Mouse (Mus musculus): ENCODE data around the gene Zfp445. TPM values are rescaled to one million over a fixed set of nuclear protein-coding genes. Genes with fewer than 3 reads are reported as not detected.
"Not testable (repeated sequence)": the region's sequence is repeated elsewhere in the genome, so short reads cannot be mapped to it uniquely, and the experiment has no call there.

The Zfp445 gene
- total RNA-seq (2021), result 100 to 1,000 TPM; 167 to 177 TPM
- long read RNA-seq, experiment 1, partial matches to known transcripts, result 0 of 47 reads
- long read RNA-seq, experiment 1, other reads (novel, unspliced or antisense), result 45 of 47 reads
- long read RNA-seq, experiment 2, partial matches to known transcripts, result 1 of 18 reads
- long read RNA-seq, experiment 2, other reads (novel, unspliced or antisense), result 17 of 18 reads

DNA sequence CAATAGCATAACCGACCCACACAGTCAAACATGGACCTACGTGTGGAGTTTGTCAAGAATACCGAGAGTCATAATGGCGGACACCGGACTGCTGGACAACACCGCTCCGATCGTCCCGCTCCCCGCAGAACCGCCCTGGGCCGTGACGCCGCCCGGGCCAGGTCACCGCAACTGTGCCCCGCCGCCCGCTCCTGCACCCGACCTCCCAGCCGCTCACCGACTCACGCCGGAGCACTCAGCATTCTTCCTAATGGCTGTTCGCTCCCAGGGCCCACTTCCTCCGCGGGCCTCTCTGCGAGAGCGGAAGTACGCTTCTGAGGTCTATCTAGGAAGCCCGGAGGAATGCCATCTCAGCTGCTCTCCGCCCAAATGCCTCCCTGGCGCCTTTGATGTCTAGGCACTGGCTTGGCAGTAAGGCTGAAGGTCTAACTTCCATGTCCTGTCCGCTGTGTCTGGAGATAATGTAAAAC is at the start of gene Zfp445:
Zfp445 (minus strand) TSS at position 310 of the 470 bp plus-strand sequence.
- peak; percentile 74 to 78 for DNase-seq (ENCODE audit: low spot score in 2 of 2)

DNA sequence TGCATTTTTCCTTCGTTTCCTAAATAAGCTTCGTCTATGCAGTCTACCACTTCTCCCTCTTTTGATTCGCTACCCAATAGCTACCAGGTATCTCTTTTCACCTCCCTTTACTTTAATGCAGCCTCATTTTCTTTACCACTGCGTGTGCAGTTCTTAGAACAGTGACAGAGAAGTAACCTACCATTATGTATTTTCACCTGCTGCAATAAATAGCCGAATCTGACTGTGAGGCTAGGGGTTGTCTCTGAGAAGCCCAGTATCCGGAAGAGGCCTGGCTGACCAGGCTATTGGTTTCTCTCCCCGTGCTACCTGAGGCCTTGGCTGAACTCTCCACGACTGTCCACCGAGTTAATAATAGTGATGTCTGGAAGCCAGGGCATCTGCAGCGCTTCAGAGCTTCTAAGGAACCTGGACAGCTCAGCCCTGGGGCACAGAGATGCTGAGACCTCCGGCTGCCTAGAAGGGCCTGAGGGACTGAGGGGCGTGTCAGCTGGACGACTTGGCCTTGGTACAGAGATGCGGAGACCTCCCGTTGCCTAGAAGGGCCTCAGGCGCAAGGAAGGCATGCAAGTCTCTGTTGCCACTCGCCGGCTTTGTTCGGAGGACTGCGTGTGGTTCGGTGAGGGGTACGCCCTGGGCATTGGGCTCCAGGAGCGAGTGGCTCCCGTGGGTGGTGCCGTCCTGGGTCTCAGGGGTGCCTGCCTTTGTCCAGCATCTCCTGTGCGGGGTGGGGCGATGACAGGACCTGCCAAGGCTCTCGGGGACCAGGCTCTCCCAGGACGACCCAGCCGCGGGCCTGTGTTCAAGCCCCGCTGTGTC is 37.1 kb upstream of the Zfp445 start:
- DNase-seq (ENCODE audit: low spot score in 2 of 2), result peak; percentile 28 to 29

DNA sequence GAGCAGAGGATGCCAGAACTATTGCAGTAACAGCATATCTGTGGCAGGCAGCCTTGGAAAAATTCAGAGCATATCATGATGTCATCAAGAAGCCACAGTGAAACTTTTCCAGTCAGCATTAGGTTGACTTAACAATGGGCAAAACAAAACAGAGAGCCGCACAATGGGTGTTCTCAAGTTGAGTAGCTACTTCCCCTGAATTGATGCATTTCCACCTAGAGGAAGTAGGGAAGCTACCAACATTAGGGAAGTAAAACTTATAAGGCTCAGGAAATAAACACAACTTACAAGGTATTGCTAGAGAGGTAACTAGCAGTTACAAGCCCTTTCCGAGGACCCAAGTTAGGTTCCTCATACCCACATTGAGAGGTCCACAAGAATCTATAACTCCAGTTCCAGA is 35.2 kb upstream of the Zfp445 start:
- no peak for DNase-seq (ENCODE audit: low spot score in 2 of 2)

DNA sequence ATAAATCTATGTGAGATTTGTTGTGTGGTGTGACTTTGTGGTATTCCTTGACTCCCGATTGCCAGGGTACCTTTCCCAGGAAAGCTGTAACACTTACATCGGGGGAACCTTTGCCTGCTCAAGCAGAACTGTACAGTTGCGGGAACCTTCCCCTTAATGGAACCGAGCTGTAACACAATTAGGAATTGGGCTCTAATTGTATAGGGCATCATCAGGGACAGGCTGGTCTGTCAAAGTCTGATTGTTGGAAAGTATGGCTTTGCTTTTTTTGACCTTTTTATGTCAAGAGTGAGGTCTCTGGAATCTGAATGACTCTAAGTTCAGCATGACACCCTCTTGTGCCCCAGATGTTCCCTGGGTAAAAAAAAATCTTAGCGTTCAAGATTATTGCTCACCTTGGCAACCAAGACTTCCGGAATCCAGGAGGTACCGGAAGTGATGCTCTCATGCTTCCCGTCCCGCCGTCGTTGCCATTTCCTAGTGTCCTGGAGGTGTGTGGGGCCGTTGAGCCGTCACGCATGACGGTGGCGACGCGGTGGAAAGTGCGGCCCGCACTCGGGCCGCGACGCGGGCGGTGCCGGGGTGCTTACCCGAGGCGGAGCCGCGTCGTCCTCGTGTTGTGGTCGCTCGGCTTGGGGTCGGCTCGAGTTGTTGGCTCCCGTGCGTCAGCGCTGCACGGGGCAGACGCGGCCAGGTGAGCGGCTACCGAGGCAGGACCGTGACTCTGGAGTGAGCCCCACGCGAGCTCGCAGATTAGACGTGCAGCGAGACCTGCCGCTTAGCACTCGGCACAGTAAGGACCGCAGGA is 20.8 kb upstream of the Zfp445 start:
- peak; percentile 55 to 65 for DNase-seq (ENCODE audit: low spot score in 2 of 2)

DNA sequence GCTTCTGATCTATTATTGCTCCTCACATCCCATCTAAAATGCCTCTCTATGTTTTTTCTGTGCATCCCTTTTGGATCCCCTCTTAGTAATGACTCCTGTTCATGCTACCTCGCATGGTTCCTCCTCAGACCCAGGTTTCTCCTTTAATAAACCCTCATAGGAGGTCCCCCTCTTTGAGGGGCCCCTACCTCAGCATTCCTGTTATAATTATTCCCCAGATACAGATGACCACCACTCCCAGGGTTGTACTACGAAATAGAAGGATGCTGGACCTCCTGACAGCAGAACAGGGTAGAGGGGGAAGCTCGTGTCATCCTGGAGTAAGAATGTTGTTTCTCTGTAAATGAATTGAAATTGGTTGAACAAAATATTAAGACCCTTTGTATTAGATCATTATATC is 19.6 kb upstream of the Zfp445 start, which contains the start of gene Zkscan7:
Zkscan7 (plus strand) TSS at position 301 of the 400 bp plus-strand sequence.
- DNase-seq (ENCODE audit: low spot score in 2 of 2), result no peak

DNA sequence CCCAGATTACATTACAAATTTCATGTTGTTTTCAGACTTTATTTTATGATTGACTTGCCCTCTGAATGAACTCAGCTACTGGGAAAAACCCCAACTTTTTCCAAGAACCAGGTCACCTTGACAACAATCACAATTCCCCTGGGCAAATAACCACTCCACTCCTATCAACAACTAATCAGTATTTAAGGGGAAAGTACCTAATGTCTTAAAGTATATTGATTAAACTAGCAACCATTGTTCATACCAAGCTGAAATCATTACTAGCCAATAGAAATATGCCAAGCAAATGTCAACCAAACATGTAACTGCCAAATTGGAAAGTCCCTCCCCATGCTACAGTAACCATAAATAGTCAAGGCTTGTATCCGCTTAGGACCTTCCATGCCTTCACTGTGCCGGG is 9.3 kb upstream of the Zfp445 start:
- no peak for DNase-seq (ENCODE audit: low spot score in 2 of 2)

DNA sequence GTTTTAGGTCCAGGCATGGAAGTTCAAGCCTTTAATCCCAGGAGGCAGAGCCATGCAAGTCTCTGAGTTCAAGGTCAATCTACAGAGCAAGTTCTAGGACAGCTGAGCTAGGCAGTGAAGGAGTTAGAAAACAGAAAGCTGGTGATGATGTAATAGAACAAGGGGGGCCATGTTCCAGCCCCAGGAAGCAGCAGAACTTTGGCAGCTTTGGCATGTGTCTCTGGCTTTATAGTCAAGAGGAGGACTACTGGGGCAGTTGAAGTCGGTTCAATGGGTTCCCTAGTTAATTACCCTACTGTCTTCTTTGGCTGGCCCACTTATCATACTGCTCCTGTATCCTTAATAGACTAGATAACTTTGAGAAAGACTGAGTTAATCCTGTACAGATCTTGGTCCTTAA is 8.8 kb upstream of the Zfp445 start:
- no peak for DNase-seq (ENCODE audit: low spot score in 2 of 2)

DNA sequence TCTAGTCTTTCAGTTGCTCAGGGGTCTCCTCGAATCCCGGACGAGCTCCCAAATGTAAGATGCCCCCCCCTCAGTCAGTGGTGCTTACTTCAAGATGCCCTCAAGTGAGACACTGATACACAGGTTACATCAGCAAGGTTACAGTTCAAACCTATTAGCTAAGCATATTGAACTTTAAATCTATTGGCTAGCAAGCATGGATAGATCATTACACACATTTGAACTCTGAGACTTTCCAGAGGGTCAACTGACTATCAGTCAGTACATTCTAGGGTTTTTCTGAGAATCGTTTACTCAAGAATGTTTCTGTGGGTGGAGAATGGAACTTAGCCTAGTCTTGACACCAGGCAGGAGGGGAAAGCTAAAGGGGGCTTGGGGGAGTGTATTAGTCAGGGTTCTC is 6.8 kb upstream of the Zfp445 start:
- DNase-seq (ENCODE audit: low spot score in 2 of 2), result no peak

DNA sequence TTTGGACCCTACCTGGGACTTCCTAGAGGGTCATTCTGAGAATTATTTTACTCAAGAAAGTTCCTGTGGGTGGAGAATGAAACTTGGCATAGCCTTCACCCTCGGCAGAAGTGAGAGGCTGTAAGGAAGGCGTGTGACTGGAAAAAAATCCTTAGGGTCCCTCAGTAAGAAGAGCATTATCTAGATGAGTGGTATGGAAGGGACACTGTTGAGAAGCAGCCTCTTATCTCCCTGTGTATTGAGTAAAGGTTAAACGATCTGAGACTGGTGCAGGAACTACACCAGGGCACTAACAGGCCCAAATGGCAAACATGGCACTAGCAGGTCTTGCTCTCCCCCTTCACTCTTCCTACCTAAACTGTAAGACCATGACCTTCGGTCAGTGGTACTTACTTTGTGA is 386 bp upstream of the Zfp445 start:
- DNase-seq (ENCODE audit: low spot score in 2 of 2), result no peak

DNA sequence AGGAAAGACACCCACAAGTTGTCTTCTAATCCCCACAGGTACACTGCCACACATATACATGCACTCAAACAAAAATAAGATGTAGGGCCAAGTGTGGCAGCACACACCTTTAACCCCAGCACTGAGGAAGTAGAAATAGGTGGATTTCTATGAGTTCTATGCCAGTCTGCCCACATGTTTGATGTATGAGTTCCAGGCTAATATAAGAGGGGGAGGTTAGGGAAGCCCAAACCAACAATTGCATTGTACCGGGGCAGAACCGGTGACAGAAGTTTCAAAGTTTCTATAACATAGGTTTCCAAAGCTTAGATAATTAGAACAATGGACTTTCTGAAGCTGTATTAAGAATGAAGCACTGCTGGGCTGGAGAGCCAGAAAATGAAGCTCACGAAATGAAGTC is 958 bp downstream of the Zfp445 start:
- no peak for DNase-seq (ENCODE audit: low spot score in 2 of 2)

DNA sequence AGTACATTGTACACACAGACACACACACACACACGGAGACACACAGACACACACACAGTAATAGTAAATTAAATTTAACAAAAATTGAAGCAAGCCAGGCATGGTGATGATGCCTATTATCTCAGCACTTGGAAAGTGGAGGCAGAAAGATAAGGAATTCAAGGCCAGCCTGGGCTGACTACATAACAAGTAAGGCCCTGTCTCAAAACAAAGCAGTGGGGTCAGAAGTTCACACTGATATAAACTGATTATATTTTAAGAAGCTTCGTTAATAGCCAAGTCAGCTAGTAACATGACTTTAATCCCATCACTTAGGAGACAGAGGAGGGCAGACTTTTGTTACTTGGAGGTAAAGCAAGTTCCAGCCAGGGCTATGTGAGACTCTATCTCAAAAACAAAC is 2.1 kb downstream of the Zfp445 start:
- DNase-seq (ENCODE audit: low spot score in 2 of 2), result no peak

DNA sequence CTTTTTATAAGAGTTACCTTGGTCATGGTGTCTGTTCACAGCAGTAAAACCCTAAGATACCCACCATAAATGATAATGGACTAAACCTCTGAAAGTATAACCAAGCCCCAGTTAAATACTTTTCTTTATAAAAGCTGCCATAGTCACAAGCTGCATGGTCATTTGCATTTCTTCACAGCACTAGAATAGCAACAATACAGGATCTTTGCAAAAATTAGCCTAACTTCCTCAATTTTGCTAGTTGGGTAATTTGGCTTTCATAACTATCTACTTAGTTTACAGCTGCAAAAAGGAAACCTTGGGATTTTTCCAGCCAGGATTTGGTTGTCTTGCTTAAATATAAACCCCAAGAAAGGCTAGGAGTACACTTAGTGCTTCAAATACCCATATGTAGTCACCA is 5.1 kb downstream of the Zfp445 start:
- no peak for DNase-seq (ENCODE audit: low spot score in 2 of 2)

DNA sequence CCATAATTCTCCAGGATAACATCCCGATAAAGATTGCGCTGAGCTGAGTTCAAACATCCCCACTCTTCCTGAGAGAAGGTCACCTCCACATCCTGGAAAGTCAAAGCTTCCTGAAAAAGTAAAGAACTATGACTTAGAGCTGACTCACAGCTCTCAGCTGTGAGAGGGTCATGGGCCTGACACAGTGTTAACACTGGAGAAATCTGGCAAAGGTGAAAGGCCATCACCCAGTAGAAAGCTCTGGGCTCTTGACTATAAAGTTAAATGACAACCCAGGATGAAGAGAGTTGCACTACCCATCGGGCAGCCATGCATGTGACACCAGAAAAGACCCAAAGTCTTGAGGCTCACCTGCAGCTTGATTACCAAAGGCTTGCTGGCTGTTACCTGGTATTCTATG is 9.1 kb downstream of the Zfp445 start:
- DNase-seq (ENCODE audit: low spot score in 2 of 2), result no peak

DNA sequence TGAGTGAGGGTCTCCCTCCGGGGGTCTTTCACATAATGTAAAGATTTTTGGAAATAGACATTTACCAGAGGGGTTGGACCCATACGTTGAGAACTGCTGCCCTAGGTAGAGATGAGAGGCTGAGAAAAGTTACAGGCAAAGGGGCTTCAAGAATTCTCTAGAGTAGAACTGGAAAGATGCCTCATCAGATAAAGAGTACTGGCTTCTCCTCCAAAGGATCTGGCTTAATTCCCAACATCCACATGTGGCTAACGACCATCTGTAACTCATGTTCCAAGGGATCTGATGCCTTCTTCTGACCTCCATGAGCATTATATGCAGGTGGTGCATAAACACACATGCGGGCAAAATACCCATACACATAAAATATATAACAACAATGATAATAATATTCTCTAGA is 10.2 kb downstream of the Zfp445 start:
- no peak for DNase-seq (ENCODE audit: low spot score in 2 of 2)

DNA sequence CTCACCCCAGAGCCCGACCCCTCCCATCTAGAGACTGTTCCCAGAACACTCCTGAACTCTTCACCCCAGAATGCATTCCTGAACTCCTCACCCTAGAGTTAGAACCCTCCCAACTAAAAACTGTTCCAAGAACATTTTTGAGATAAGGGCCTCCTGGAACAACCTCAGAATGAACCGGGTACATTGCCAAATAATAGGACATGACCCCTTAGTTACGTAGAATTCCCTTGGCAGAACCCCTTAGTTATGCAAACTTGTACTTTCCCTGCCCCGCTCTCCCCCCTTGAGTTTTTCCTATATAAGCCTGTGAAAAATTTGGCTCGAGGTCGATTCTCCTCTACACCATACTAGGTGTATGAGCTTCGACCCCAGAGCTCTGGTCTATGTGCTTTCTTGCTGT is 10.7 kb downstream of the Zfp445 start:
- DNase-seq (ENCODE audit: low spot score in 2 of 2), result not testable (repeated sequence)

DNA sequence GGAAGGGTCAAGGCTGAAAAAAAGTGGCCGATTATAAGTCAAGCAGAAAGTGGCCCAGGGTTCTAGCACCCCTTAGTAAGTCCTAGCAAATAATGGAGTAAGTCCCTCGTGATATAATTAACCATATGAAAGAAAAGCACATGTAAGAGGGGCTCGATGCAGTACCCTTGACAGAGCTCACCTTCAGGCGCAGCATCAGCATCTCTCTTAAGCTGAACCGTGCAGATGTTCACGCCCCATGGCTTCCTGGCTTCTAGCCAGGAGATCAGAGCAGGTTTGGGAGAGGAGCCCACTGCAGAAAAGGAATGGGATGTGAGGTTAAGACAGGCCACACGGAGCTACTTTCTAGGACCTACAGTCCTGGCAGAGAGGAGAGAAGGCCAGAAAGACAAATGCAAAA is 11.3 kb downstream of the Zfp445 start:
- DNase-seq (ENCODE audit: low spot score in 2 of 2), result no peak

DNA sequence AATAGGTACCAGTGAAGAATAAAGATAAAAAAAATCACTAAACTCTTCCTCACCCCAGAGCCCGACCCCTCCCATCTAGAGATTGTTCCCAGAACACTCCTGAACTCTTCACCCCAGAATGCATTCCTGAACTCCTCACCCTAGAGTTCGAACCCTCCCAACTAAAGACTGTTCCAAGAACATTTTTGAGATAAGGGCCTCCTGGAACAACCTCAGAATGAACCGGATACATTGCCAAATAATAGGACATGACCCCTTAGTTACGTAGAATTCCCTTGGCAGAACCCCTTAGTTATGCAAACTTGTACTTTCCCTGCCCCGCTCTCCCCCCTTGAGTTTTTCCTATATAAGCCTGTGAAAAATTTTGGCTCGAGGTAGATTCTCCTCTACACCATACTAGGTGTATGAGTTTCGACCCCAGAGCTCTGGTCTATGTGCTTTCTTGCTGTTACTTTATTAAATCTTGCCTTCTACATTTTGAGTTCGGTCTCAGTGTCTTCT is 17.9 kb downstream of the Zfp445 start:
- not testable (repeated sequence) for DNase-seq (ENCODE audit: low spot score in 2 of 2)

DNA sequence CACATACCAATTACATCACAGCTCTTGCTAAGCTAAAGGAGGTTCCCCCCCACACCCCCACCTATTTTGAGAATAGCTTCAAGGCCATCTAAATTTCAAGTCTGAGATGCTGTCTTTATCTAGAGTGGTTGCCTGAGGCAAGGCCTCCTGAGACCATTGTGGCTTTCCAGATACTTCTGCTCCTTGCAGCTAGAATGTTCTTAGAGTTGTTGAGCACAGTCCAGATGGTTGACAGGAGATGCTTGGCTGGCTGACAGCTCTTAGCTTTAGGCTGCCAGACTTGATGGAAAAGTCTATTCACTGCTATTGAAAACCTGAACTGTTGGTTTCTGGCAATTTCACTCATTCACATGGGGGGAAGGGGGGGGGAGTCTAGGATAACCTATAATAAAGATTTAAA is 19.6 kb downstream of the Zfp445 start:
- DNase-seq (ENCODE audit: low spot score in 2 of 2), result peak; percentile 26 to 39

DNA sequence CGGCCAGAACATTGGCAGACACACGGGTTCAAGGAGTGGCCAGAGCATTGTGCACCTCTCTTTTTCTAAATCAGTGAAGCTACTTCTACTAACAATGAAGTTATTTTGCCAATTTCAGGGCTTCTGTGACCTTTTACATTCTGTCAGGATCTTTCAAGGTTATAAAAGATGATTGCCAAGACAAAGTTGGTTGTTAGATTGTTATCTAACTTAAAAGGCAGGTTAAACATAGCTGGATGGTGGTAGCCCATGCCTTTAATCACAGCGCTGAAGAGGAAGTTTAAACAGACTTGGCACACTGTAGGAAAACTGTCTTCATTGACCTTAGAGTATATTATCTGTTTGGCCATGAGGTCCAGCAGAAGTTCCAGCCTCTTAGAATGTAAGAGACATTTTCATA is 20.2 kb downstream of the Zfp445 start:
- DNase-seq (ENCODE audit: low spot score in 2 of 2), result no peak

DNA sequence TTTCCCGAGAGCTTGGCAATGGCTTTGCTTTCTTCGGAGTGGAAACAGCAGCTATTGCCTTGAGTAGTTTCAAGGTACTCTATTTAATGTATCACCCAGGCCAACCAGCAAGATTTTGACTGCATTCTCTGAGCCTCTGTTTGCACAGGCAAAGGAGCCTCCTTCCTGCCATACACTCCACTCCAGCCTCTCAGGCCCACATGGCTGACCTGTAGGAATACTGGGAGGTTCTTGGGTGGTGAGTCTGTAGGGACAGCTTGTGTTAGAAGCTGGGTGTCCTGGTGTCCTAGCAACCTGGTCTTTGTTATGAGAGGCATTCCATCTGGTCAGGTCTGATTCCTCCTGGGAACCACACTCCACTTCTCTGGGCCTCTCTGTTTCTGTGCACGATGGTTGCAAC is 22.0 kb downstream of the Zfp445 start, which contains the start of gene Gm35549:
Gm35549 (minus strand) TSS at position 276 of the 400 bp plus-strand sequence.
- DNase-seq (ENCODE audit: low spot score in 2 of 2), result no peak

DNA sequence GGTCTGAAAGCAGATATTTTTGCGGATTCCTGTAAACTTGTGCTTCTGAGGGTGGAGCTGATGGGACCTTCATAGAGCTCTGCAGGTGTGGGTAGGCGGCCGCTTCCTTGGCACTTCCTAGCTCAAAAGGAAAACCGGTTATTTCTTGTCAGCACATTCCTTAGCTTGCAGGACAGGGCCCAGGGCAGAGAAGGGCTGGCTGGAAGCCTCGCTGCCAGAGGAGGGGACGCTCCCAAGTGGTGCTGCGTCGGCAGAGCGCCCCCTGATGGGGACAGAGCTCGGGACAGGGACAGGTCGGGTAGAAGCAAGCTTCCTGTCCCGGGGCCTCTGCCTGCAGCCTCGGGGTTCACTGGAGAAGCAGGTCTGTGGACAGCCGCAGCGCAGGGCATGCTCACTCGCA is 28.1 kb downstream of the Zfp445 start:
- no peak for DNase-seq (ENCODE audit: low spot score in 2 of 2)

DNA sequence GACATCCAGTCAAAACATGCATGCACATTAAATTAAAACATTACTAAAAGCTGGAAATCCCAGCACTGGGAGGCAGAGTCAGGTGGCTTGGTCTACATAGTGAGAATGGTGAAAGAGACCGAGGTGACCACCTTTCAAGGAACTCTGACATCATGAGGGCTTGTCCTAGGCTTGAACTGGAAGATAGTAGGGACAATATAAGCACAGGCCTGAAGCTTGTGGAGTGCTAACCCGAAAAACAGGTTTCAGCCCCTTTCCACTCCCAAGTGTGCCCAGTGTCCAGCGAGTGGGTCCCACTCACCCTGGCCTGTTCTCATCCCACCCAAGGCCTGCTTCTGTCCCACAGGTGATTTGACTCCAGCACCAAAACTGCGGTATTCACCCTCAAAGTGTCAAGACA is 28.6 kb downstream of the Zfp445 start:
- no peak for DNase-seq (ENCODE audit: low spot score in 2 of 2)

Measured in left cerebral cortex, adult 18-20 months (tissue).